Mouse (Mus musculus) bone marrow, adult 2 months (tissue): ENCODE measurements around the gene Plcg2.

Experiments
- CTCF ChIP-seq: fragments of 200-500 bp; IDR thresholded peaks from 2 replicates; pipeline ENCODE4 v1.5.1; 2011; ENCODE audit warnings: low read length, control low read depth; ENCODE audit not compliant: control insufficient read depth, insufficient read depth
- POLR2A ChIP-seq: fragments of 200-500 bp; IDR thresholded peaks from 2 replicates; pipeline ENCODE4 v1.6.1; 2011; ENCODE audit warnings: low read depth, mild to moderate bottlenecking, control low read depth, low read length, borderline replicate concordance; ENCODE audit not compliant: control insufficient read depth

- TF ChIP-seq CTCF (no peak), POLR2A (no peak)
Observed at GRCm38 (mm10) chr8:117593862-117594261, 95.8 kb downstream of the Plcg2 start.
